Mouse (Mus musculus): ENCODE measurements around the gene Gm14597.
"Not testable (repeated sequence)": the region's sequence is repeated elsewhere in the genome, so short reads cannot be mapped to it uniquely, and the experiment has no call there.

Gene Gm14597

DNA sequence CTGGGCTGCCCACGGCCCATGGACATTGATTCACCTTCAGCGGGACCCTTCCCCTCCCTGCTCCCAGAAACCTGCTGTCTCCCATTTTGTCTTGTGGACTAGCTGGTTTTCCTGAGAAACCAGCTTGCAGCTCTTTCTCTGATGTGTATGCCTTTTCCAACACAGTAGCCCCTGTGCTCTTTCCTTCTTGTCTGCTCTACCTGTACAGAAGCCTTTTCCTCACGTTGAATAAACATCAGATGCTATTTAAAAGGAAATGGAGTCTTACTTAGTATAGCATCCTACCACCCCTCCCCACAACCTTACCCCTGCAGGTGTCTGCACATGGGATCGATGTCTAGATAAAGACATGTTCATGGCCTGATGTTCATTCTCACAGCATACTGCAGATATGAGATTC, at the start of gene Gm14597:
Gene Gm14597, minus strand, starts transcription at position 101 of the 400 bp plus-strand sequence.
- not testable (repeated sequence) for DNase-seq (ENCODE audit: low spot score)

DNA sequence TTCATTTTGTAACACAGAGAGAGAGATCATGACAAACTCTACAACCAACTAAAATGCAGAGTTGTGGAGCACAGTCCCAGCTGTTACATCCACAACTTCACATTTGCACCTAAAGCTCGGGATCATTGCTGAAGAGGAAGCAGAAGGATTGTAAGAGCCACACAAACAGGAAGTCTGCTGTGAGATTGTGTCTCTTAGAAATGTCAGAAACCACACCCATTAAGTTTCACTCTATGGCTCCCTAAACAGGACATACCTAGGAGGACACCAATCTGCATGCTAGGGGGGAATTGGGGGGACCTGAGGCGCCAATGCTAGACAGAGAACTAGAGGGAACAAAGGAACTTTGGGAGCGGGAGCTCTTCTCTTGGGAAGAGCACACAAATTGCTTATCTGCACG, 44.1 kb upstream of the Gm14597 start:
- not testable (repeated sequence) for DNase-seq (ENCODE audit: low spot score)

DNA sequence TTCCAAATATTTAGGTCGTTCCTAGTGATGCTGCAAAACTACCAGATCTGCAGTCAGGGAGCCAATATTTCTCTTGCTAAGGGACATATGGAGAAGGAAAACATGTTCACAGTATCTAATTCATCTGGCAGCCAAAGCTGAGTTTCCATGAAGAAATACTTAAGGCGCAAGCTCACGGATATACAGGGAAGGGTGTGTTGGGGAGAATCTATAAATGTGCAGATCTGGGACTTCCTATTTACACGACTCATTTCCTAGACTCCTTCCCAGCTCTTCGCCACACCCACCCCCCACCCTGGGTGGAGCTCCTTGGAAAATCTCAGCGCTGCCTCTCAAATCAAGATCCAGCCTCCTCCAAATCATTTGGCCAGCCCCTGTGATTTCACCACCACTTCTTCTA, 37.1 kb upstream of the Gm14597 start:
- no peak for DNase-seq (ENCODE audit: low spot score)

DNA sequence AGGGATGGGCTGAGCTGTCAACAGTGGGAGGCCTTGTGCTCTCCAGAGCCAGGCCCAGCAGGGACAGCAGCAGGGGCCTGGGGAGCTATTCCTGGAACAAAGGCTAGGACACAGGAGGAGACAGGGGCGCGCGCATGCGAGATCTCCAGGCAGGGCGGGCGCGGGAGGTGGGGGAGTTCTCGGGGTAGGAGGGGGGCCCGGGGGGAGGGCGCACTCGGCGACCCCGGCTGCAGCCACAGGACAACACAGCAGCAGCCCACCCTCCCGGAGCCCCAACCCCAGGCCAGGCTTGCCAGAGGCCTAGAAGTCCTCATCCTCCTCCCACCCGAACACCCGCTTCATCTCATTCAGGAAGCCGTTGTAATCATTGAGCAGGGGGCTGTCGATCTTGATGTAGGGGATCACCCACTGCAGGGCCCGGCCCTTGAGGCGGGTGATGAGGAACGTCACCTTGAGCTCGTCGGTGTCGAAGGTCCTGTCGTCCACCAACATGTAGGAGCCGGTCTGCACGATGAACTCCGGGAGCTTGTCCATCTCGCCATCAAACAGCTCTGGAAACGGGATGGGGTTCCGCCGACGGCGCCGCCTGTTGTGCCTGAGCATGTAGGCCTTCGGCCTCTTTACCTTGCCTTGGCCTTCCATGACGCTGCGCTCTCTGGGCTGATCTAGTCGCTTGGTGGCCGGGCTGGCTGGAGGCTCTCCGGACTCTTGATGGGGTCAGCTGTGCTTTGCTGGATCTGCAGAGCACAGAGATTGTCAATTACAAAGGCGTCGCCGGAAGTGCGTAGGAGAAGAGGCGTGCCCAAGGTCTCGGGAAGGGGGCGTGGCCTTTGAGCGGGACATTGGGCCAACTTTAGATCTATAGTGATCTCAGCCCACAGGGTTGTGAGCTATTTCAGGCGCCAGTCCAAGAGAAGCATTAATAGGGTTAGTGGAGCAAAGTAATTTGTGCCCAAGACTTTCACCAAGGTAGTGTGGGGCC, 34.5 kb upstream of the Gm14597 start, which contains the start of gene Rtl8a:
Gene Rtl8a, minus strand, starts transcription at position 703 of the 982 bp plus-strand sequence.
- DNase-seq (ENCODE audit: low spot score) = peak; percentile 75

DNA sequence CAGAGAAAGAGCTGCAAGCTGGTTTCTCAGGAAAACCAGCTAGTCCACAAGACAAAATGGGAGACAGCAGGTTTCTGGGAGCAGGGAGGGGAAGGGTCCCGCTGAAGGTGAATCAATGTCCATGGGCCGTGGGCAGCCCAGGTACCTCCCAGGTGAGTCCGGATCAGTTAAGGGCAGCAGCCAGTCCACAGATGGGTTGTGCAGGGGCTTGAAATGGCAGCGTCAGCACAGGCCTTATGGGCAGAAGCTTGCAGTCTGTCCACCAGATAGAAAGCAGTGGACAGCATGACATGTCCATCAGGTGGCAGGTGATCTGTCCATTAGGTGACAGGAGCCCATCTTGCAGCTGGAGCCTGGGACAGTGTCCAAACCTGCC, 33.8 kb upstream of the Gm14597 start:
- DNase-seq (ENCODE audit: low spot score) = not testable (repeated sequence)

DNA sequence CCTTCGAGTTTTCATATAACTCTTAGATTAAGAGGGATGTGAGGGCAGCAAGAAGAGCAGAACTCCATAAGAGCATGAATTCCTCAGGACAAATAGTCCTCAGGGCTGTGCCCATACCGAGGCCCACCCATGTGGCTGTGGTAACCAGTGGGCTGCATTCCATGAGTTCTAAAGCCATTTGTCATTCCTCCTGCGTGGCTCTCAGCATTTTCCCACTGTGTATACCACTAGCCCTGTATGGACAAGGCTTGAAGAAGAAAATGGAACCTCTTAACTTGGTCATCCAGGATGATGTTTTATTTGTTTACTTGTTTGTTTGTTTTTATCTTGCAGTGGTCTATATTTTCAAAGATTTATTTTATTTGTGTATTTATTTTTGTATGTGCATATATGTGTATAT, 29.3 kb upstream of the Gm14597 start:
- not testable (repeated sequence) for DNase-seq (ENCODE audit: low spot score)

DNA sequence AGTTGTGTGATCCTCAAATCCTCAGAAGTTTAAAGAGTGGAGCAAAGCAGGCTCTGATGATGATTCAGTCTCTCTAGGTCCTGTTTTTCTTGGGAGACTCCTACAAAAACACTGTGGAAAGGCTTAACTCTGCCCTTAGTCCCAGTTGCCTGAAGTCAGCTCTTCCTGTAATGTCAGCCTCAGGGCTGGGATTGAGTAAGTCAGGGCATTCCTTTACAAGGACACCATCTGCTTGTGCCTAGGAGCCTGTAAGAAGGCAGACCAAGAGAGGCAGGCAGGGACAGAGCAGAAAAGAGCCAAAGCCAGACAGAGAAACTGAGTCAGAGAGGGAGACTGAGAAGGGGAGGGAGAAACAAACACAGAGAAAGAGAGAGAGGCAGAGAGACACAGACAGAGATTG, 2.6 kb upstream of the Gm14597 start:
- DNase-seq (ENCODE audit: low spot score) = not testable (repeated sequence)

DNA sequence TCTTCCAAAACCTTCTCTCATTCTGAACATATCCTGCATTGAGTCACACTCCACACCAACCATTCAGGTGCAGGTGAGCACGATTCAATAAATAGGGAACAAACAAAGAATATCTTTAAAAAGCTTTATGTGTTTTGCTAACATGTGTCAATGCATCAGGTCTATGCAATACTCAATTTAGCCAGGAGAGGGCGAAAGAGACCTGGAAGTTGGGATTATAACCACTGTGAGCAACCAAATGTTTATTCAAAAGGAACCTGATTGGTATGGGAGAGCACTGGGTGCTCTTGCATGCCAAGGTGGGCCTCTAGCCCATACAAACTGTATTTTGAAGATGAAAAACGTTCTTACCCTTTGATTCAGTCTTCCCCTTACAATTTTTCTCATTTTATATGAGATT, 1.8 kb upstream of the Gm14597 start:
- peak; percentile 58 for DNase-seq (ENCODE audit: low spot score)

DNA sequence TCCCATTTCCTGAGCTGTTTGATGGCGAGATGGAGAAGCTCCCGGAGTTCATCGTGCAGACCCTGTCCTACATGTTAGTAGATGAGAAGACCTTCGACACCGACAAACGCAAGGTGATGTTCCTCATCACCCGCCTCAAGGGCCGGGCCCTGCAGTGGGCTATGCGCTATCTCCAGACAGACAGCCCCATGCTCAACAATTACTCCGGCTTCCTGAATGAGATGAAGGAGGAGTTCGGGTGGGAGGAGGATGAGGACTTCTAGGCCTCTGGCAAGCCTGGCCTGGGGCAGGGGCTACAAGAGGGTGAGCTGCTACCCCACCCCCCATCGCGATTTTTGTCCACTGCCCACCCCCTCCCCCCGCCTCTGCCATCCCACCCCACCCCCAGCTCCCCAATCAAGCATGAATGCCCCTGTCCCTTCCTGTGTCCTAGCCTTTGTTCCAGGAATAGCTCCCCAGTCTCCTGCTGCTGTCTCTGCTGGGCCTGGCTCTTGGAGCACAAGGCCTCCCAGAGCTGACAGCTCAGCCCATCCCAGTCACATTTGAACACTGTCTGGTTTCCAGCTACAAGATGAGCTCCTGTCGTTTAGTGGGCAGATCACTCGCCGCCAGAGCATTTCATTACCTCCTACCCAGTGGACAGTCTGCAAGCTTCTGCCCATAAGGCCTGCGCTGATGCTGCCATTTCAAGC, 511 bp downstream of the Gm14597 start:
- no peak for DNase-seq (ENCODE audit: low spot score)

DNA sequence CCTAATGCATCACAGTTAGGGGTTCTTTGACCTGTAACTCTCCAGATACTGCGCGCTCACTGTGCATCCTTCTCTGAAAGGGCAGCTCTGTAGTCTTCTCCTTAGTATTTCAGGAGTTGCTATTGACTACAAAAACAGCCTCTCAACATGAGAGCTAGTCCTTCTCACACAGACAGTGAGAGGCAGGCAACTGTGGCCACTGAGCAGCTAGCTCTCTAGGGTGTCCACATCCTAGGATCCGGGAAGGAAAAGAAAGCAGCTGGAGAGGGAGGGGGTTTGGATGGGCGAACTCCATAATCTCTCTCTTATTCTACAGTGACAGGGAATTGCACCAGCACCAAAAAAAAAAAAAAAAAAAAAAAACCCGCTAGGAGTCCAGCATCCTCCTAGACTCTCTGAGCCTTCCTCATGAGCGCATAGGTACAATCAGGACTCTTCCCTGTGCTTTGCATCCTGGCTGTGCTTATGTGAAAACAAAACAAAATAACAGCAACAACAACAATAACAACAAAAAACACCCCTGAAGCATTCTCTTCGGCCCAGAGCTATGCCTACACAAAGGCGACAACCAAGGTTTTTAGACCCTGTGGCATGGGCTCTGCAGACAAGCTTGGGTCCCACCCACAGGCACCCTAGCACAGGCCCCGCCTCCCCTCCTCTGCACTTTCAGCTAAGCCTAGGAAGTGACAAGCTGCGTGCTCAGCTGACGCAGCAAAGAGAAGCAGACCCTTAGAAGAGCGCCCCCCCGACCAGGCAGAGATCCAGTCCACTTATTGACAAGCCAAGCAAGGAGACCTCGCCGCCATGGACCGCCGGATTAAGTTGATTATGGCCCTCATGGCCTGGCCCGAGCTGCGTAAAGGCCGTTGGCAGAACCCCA, 1.3 kb downstream of the Gm14597 start, which contains the start of gene Rtl8c:
Gene Rtl8c, plus strand, starts transcription at position 791 of the 880 bp plus-strand sequence.
- DNase-seq (ENCODE audit: low spot score) = peak; percentile 38

DNA sequence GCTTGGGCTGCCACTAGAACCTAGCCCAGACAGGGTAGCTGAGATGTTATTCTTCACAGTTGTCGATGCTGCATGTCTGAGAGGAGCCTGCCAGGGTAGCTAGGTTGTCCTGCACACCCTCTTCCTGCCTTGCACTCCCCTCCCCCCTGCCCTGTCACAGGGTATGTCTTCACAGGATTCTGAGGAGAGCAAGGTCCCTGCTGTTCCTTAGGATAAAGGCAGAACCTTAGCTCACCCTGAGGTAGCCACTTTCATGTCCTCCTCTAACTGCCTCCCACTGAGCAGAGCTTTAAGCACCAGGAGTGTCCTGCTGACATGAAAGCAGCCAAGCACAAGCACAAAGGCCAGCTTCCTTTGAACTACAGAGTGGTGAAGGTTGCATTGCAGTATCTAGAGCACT, 2.6 kb downstream of the Gm14597 start:
- not testable (repeated sequence) for DNase-seq (ENCODE audit: low spot score)

DNA sequence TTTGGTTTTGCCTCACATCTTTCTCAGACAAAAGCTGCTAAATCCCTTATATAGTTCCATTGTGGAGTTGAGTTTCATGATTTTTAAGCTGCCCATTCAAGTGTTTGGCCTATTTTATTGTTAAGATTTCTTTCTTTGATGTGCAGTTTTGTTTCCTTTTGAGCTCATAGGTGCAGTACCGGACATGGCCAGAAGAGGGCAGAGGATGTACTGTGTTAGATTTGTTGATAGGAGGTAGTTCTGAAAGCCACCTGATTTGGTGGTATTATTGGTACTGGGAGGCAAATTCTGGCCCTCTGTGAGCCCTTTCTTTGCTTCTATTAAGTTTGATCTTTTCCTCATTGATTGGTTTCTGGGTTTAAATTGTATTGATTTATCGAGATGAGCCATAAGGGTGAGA, 8.8 kb downstream of the Gm14597 start:
- peak; percentile 38 for DNase-seq (ENCODE audit: low spot score)

DNA sequence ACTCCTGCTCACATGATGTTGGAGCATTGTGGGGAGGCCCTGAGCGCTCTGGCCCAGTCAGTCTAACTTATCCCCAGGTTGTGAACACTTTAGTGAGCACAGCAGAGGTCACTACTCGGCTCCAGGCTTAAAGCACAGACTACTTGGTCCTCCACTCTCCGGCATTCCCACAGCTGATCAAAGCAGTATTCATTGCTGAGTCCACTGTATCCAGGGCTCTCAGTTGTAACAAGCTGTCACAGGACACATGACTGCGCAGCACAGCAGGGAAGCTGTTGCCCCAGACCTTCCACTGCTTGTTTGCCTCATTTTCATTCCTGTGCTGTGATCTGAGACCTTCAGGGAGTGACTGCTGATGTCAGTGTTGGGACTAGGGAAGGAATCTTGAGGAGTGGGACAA, 25.4 kb downstream of the Gm14597 start:
- not testable (repeated sequence) for DNase-seq (ENCODE audit: low spot score)

DNA sequence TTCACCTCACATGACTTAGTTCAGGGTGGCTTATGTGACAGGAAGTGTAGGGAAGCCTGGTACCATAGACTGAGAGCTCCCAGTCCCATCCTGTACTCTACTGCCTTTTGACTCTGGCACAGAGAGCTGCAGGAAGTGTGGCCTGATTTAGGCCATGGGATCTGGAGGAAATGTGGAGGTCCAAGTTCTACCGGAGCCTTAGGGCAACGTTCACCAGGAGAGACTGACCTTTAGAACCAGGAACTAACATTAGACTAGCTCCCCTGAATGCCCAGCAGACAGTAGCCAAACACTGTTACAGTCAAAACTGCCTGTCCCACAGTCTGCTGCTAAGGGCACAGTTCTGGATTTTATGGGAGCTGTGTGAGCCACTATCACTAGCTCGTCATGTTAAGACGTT, 27.4 kb downstream of the Gm14597 start:
- DNase-seq (ENCODE audit: low spot score) = not testable (repeated sequence)

DNA sequence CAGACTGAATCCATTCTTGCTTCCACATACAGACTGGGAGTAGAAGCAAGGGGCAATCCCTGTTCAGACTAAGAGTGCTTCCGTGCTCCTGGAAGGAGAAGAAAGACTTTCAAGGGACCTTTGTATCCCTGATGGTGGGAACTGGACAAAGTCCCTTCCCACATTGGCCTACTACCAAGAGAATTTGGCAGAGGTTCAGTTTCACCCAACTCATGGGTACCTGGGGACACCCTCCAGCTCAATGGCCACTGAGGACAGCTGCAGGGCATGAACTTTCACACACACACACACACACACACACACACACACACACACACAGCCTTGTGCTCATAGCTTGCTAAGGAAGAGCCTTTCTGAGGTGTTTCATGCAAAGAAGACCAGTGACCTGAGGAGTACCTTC, 29.5 kb downstream of the Gm14597 start:
- DNase-seq (ENCODE audit: low spot score) = no peak

Data from urinary bladder, postnatal 14 days (tissue).